Mouse (Mus musculus) intestine, embryonic 16.5 days (tissue): Measurements from ENCODE around the gene Mark1. TPM values are rescaled to one million over a fixed set of nuclear protein-coding genes. Genes with fewer than 3 reads are reported as not detected.

Experiments used
- ATAC-seq: fragments of 200-750 bp; cut with Nextera tagmentation; 2 replicates; pipeline ENCODE4 v1.8.0; 2017; ENCODE audit warnings: moderate TSS enrichment, moderate library complexity
- H3K27ac ChIP-seq: fragments of 300-500 bp; sonication (generic); 2 replicates; pipeline ENCODE4 v1.5.1; 2014; ENCODE audit warnings: mild to moderate bottlenecking, low read length
- H3K27me3 ChIP-seq: fragments of 300-500 bp; sonication (generic); replicated peaks from 2 replicates; pipeline ENCODE4 v1.6.1; 2014; ENCODE audit warnings: low read length, control low read depth, mixed read lengths; ENCODE audit not compliant: control insufficient read depth, insufficient read depth
- H3K36me3 ChIP-seq: fragments of 300-500 bp; sonication (generic); 2 replicates; pipeline ENCODE4 v1.6.1; 2014; ENCODE audit warnings: low read length, control low read depth; ENCODE audit not compliant: control insufficient read depth, insufficient read depth
- H3K4me1 ChIP-seq: fragments of 300-500 bp; sonication (generic); 2 replicates; pipeline ENCODE4 v1.6.1; 2014; ENCODE audit warnings: low read length, control low read depth, mixed read lengths; ENCODE audit not compliant: control insufficient read depth, insufficient read depth
- H3K4me2 ChIP-seq: fragments of 300-500 bp; sonication (generic); 2 replicates; pipeline ENCODE4 v1.6.1; 2014; ENCODE audit warnings: low read depth, low read length, control low read depth
- H3K4me3 ChIP-seq: fragments of 300-500 bp; sonication (generic); 2 replicates; pipeline ENCODE4 v1.5.1; 2014; ENCODE audit warnings: mild to moderate bottlenecking, low read length
- H3K9ac ChIP-seq: fragments of 300-500 bp; sonication (generic); 2 replicates; pipeline ENCODE4 v1.6.1; 2014; ENCODE audit warnings: low read depth, low read length
- H3K9me3 ChIP-seq: fragments of 300-500 bp; sonication (generic); 2 replicates; pipeline ENCODE4 v1.6.1; 2016; ENCODE audit warnings: low read length, control low read depth; ENCODE audit not compliant: control insufficient read depth
- WGBS: fragments of 180-500 bp; shearing (Covaris S2); extraction: QIAGEN DNeasy Blood & Tissue Kit; methylation state at CpG from one replicate; pipeline ENCODE4 v1.1.7; 2014; 5-methylcytosine and 5-hydroxymethylcytosine counted together
- polyA plus RNA-seq: library from polyadenylated mRNA; unstranded; fragments of >200 nt; fragmentation: Nextera tagmentation; extraction: Ambion mirVana; gene quantifications from 2 replicates; pipeline ENCODE4 v1.2.1, GENCODE M21; 2015

The Mark1 gene
- polyA plus RNA-seq, 1 experiment from 2014 or later: 1.9 TPM

GRCm38 (mm10) chr1:184912336-184912735 is 87.0 kb downstream of the Mark1 start:
- Histone ChIP-seq H3K36me3 (no peaks in the 10 kb centered on the region; the same call in 1 of the 2 replicates), H3K9ac (no peak overlapping the region; the same call in 1 of the 2 replicates), H3K4me2 (no peak overlapping the region), H3K4me1 (peaks cover 5% of the 10 kb centered on the region), H3K4me3 (no peak overlapping the region), H3K27ac (no peak overlapping the region), H3K9me3 (no peaks in the 10 kb centered on the region), H3K27me3 (no peaks in the 10 kb centered on the region)
- 93% methylated on average over 18 of the region's 18 CpGs for WGBS
- 0 out of 2 replicates have a peak, but pooled peaks have one; percentile 5 for ATAC-seq

GRCm38 (mm10) chr1:184911861-184912260 is 87.5 kb downstream of the Mark1 start:
- no peaks in the 10 kb centered on the region; the same call in 1 of the 2 replicates for H3K36me3 ChIP-seq
- H3K4me3 ChIP-seq: no peak overlapping the region
- peaks cover 5% of the 10 kb centered on the region for H3K4me1 ChIP-seq
- H3K9ac ChIP-seq: no peak overlapping the region; the same call in 1 of the 2 replicates
- 70% methylated on average over 6 of the region's 6 CpGs for WGBS
- H3K9me3 ChIP-seq: no peaks in the 10 kb centered on the region
- ATAC-seq: peak; percentile 90
- no peak overlapping the region for H3K4me2 ChIP-seq
- H3K27me3 ChIP-seq: no peaks in the 10 kb centered on the region
- no peak overlapping the region for H3K27ac ChIP-seq

GRCm38 (mm10) chr1:184908558-184908957 is 90.8 kb downstream of the Mark1 start:
- peaks cover 2% of the 10 kb centered on the region; the same call in 1 of the 2 replicates for H3K36me3 ChIP-seq
- H3K4me3 ChIP-seq: no peak overlapping the region
- H3K9me3 ChIP-seq: no peaks in the 10 kb centered on the region
- peaks cover 5% of the 10 kb centered on the region for H3K4me1 ChIP-seq
- no peak overlapping the region for H3K4me2 ChIP-seq
- no peaks in the 10 kb centered on the region for H3K27me3 ChIP-seq
- no peak overlapping the region for H3K27ac ChIP-seq
- 0 out of 2 replicates have a peak, but pooled peaks have one; percentile 27 for ATAC-seq
- no peak overlapping the region for H3K9ac ChIP-seq
- 66% methylated on average over 9 of the region's 9 CpGs for WGBS

GRCm38 (mm10) chr1:184905904-184906745 is 93.2 kb downstream of the Mark1 start:
- Histone ChIP-seq H3K4me1 (no peaks in the 10 kb centered on the region; the same call in 1 of the 2 replicates), H3K9ac (no peak overlapping the region), H3K4me2 (no peak overlapping the region), H3K4me3 (no peak overlapping the region), H3K27me3 (no peaks in the 10 kb centered on the region), H3K36me3 (0 out of 2 replicates have a peak, but pooled peaks cover 2% of the 10 kb centered on the region), H3K9me3 (no peaks in the 10 kb centered on the region), H3K27ac (no peak overlapping the region)
- 90% methylated on average over 12 of the region's 12 CpGs for WGBS
- no peak for ATAC-seq

- Histone ChIP-seq H3K9me3 (no peaks in the 10 kb centered on the region), H3K4me3 (no peak overlapping the region), H3K27ac (no peak overlapping the region), H3K9ac (no peak overlapping the region), H3K27me3 (no peaks in the 10 kb centered on the region), H3K36me3 (0 out of 2 replicates have a peak, but pooled peaks cover 2% of the 10 kb centered on the region), H3K4me1 (no peaks in the 10 kb centered on the region), H3K4me2 (no peak overlapping the region)
- WGBS: 81% methylated on average over 19 of the region's 19 CpGs
- no peak for ATAC-seq
Observed at GRCm38 (mm10) chr1:184905371-184905770, 94.0 kb downstream of the Mark1 start.

- 74% methylated on average over 7 of the region's 7 CpGs for WGBS
Observed at GRCm38 (mm10) chr1:184903697-184904096, 95.7 kb downstream of the Mark1 start.

GRCm38 (mm10) chr1:184902886-184903285 is 96.5 kb downstream of the Mark1 start:
- Histone ChIP-seq H3K4me1 (no peaks in the 10 kb centered on the region), H3K9me3 (no peaks in the 10 kb centered on the region), H3K4me3 (no peak overlapping the region), H3K4me2 (no peak overlapping the region), H3K27me3 (no peaks in the 10 kb centered on the region), H3K36me3 (0 out of 2 replicates have a peak, but pooled peaks cover 2% of the 10 kb centered on the region), H3K9ac (no peak overlapping the region), H3K27ac (no peak overlapping the region)
- ATAC-seq: no peak
- WGBS: 86% methylated on average over 7 of the region's 7 CpGs

More at GRCm38 (mm10) chr1:184903697-184904096, 95.7 kb downstream of the Mark1 start:
- no peak for ATAC-seq
- no peak overlapping the region for H3K9ac ChIP-seq
- H3K27me3 ChIP-seq: no peaks in the 10 kb centered on the region
- H3K36me3 ChIP-seq: 0 out of 2 replicates have a peak, but pooled peaks cover 2% of the 10 kb centered on the region
- no peak overlapping the region for H3K4me2 ChIP-seq
- H3K27ac ChIP-seq: no peak overlapping the region
- no peak overlapping the region for H3K4me3 ChIP-seq
- no peaks in the 10 kb centered on the region for H3K4me1 ChIP-seq
- no peaks in the 10 kb centered on the region for H3K9me3 ChIP-seq

- Histone ChIP-seq H3K4me2 (no peak overlapping the region), H3K4me1 (no peaks in the 10 kb centered on the region), H3K27ac (no peak overlapping the region), H3K9me3 (no peaks in the 10 kb centered on the region), H3K36me3 (no peaks in the 10 kb centered on the region; the same call in 1 of the 2 replicates), H3K4me3 (no peak overlapping the region), H3K27me3 (no peaks in the 10 kb centered on the region), H3K9ac (no peak overlapping the region)
- 84% methylated on average over 16 of the region's 16 CpGs for WGBS
- no peak for ATAC-seq
Observed at GRCm38 (mm10) chr1:184897350-184897749, 102.0 kb downstream of the Mark1 start.

- H3K36me3 ChIP-seq: no peaks in the 10 kb centered on the region
- no peak overlapping the region for H3K4me3 ChIP-seq
- 78% methylated on average over 3 of the region's 3 CpGs for WGBS
- H3K4me1 ChIP-seq: no peaks in the 10 kb centered on the region
- H3K9me3 ChIP-seq: no peaks in the 10 kb centered on the region
- no peak overlapping the region for H3K9ac ChIP-seq
- no peak overlapping the region for H3K27ac ChIP-seq
- ATAC-seq: no peak
- no peaks in the 10 kb centered on the region for H3K27me3 ChIP-seq
- no peak overlapping the region for H3K4me2 ChIP-seq
Observed at GRCm38 (mm10) chr1:184891998-184892397, 107.4 kb downstream of the Mark1 start.
